Mouse (Mus musculus) forebrain, embryonic 14.5 days (tissue): Measurements from ENCODE around the gene Sgms1. TPM values are rescaled to one million over a fixed set of nuclear protein-coding genes. Genes with fewer than 3 reads are reported as not detected.
A peak's percentile ranks its signal among the peaks of the same experiment; 100 is the strongest.

ENCODE experiments used
- ATAC-seq: fragments of 200-750 bp; cut with Nextera tagmentation; 2 replicates; pipeline ENCODE4 v1.8.0; 2017; ENCODE audit warnings: mild to moderate bottlenecking, moderate library complexity
- DNase-seq: peaks from one replicate; pipeline ENCODE4 v3.0.0-alpha.2; 2015; ENCODE audit warnings: low spot score
- H3K27ac ChIP-seq: fragments of 300-500 bp; sonication (generic); 2 replicates; pipeline ENCODE4 v1.5.1; 2014; ENCODE audit warnings: low read depth, mild to moderate bottlenecking, control low read depth, low read length, moderate library complexity
- H3K27me3 ChIP-seq: fragments of 300-500 bp; sonication (generic); replicated peaks from 2 replicates; pipeline ENCODE4 v1.6.1; 2014; ENCODE audit warnings: low read length, control low read depth, mixed read lengths; ENCODE audit not compliant: control insufficient read depth, insufficient read depth
- H3K36me3 ChIP-seq: fragments of 300-500 bp; sonication (generic); 2 replicates; pipeline ENCODE4 v1.6.1; 2014; ENCODE audit warnings: low read length, control low read depth; ENCODE audit not compliant: control insufficient read depth, insufficient read depth
- H3K4me1 ChIP-seq: fragments of 300-500 bp; sonication (generic); 2 replicates; pipeline ENCODE4 v1.6.1; 2014; ENCODE audit warnings: antibody characterized with exemption, low read length, control low read depth; ENCODE audit not compliant: control insufficient read depth, insufficient read depth
- H3K4me2 ChIP-seq: fragments of 300-500 bp; sonication (generic); 2 replicates; pipeline ENCODE4 v1.6.1; 2014; ENCODE audit warnings: mild to moderate bottlenecking, control low read depth, low read length
- H3K4me3 ChIP-seq: fragments of 300-500 bp; sonication (generic); 2 replicates; pipeline ENCODE4 v1.5.1; 2014; ENCODE audit warnings: low read depth, low read length, control low read depth
- H3K9ac ChIP-seq: fragments of 300-500 bp; sonication (generic); 2 replicates; pipeline ENCODE4 v1.6.1; 2014; ENCODE audit warnings: mild to moderate bottlenecking, low read length, control low read depth, moderate library complexity
- H3K9me3 ChIP-seq: fragments of 300-500 bp; sonication (generic); replicated peaks from 2 replicates; pipeline ENCODE4 v1.6.1; 2016; ENCODE audit warnings: low read length, control low read depth, mixed read lengths; ENCODE audit not compliant: control insufficient read depth
- WGBS: fragments of 180-500 bp; shearing (Covaris S2); extraction: QIAGEN DNeasy Blood & Tissue Kit; methylation state at CpG from one replicate; pipeline ENCODE4 v1.1.7; 2014; 5-methylcytosine and 5-hydroxymethylcytosine counted together
- polyA plus RNA-seq: library from polyadenylated mRNA; unstranded; fragments of >200 nt; fragmentation: Nextera tagmentation; extraction: Ambion mirVana; gene quantifications from 2 replicates; pipeline ENCODE4 v1.2.1, GENCODE M21; 2014

The Sgms1 gene
- polyA plus RNA-seq, 1 experiment from 2014 or later: 5.9 TPM

- no peak for ATAC-seq
- Histone ChIP-seq H3K9ac (no peak overlapping the region), H3K9me3 (no peaks in the 10 kb centered on the region), H3K4me1 (no peaks in the 10 kb centered on the region), H3K4me3 (no peak overlapping the region), H3K4me2 (no peak overlapping the region), H3K36me3 (no peaks in the 10 kb centered on the region), H3K27ac (no peak overlapping the region), H3K27me3 (no peaks in the 10 kb centered on the region)
- DNase-seq: no peak
- 90% methylated on average over 4 of the region's 4 CpGs for WGBS
Measured at GRCm38 (mm10) chr19:32179514-32179913, 210.0 kb downstream of the Sgms1 start.

- ATAC-seq (no peak), DNase-seq (no peak)
- Histone ChIP-seq H3K4me1 (no peaks in the 10 kb centered on the region), H3K27ac (no peak overlapping the region), H3K36me3 (no peaks in the 10 kb centered on the region), H3K4me3 (no peak overlapping the region), H3K4me2 (no peak overlapping the region), H3K9ac (no peak overlapping the region), H3K27me3 (no peaks in the 10 kb centered on the region), H3K9me3 (no peaks in the 10 kb centered on the region)
- WGBS: 97% methylated on average over 2 of the region's 2 CpGs
Measured at GRCm38 (mm10) chr19:32178161-32178560, 211.4 kb downstream of the Sgms1 start.

- H3K4me1 ChIP-seq: no peaks in the 10 kb centered on the region
- H3K9ac ChIP-seq: no peak overlapping the region
- no peak for DNase-seq
- no peak overlapping the region for H3K27ac ChIP-seq
- no peaks in the 10 kb centered on the region for H3K36me3 ChIP-seq
- ATAC-seq: 0 out of 2 replicates have a peak, but pooled peaks have one; percentile 40
- H3K27me3 ChIP-seq: no peaks in the 10 kb centered on the region
- H3K4me3 ChIP-seq: no peak overlapping the region
- 86% methylated on average over 9 of the region's 9 CpGs for WGBS
- no peak overlapping the region for H3K4me2 ChIP-seq
- no peaks in the 10 kb centered on the region for H3K9me3 ChIP-seq
Measured at GRCm38 (mm10) chr19:32176458-32176857, 213.1 kb downstream of the Sgms1 start.

- no peaks in the 10 kb centered on the region for H3K9me3 ChIP-seq
- H3K36me3 ChIP-seq: no peaks in the 10 kb centered on the region
- no peaks in the 10 kb centered on the region for H3K4me1 ChIP-seq
- no peaks in the 10 kb centered on the region for H3K27me3 ChIP-seq
- no peak overlapping the region for H3K27ac ChIP-seq
- no peak overlapping the region for H3K4me3 ChIP-seq
- 93% methylated on average over 4 of the region's 4 CpGs for WGBS
- no peak for ATAC-seq
- no peak overlapping the region for H3K9ac ChIP-seq
- no peak for DNase-seq
- no peak overlapping the region for H3K4me2 ChIP-seq
Measured at GRCm38 (mm10) chr19:32175991-32176390, 213.5 kb downstream of the Sgms1 start.

- no peaks in the 10 kb centered on the region for H3K27me3 ChIP-seq
- no peaks in the 10 kb centered on the region for H3K4me1 ChIP-seq
- ATAC-seq: no peak
- no peak overlapping the region for H3K4me3 ChIP-seq
- no peak overlapping the region for H3K27ac ChIP-seq
- no peaks in the 10 kb centered on the region for H3K9me3 ChIP-seq
- H3K4me2 ChIP-seq: no peak overlapping the region
- 95% methylated on average over 7 of the region's 7 CpGs for WGBS
- no peak overlapping the region for H3K9ac ChIP-seq
- H3K36me3 ChIP-seq: no peaks in the 10 kb centered on the region
- DNase-seq: no peak
Measured at GRCm38 (mm10) chr19:32175013-32175412, 214.5 kb downstream of the Sgms1 start.

- no peak for DNase-seq
- no peak for ATAC-seq
- H3K4me3 ChIP-seq: no peak overlapping the region
- no peaks in the 10 kb centered on the region for H3K27me3 ChIP-seq
- H3K9me3 ChIP-seq: no peaks in the 10 kb centered on the region
- H3K36me3 ChIP-seq: no peaks in the 10 kb centered on the region
- H3K4me2 ChIP-seq: no peak overlapping the region
- no peak overlapping the region for H3K9ac ChIP-seq
- H3K27ac ChIP-seq: no peak overlapping the region
- 88% methylated on average over 5 of the region's 5 CpGs for WGBS
- no peaks in the 10 kb centered on the region for H3K4me1 ChIP-seq
Measured at GRCm38 (mm10) chr19:32174561-32174960, 215.0 kb downstream of the Sgms1 start.

- WGBS: 66% methylated on average over 6 of the region's 6 CpGs
- H3K9ac ChIP-seq: no peak overlapping the region
- H3K27me3 ChIP-seq: no peaks in the 10 kb centered on the region
- no peaks in the 10 kb centered on the region for H3K4me1 ChIP-seq
- H3K4me2 ChIP-seq: no peak overlapping the region
- ATAC-seq: no peak
- H3K36me3 ChIP-seq: no peaks in the 10 kb centered on the region
- H3K4me3 ChIP-seq: no peak overlapping the region
- H3K27ac ChIP-seq: no peak overlapping the region
- DNase-seq: no peak
- no peaks in the 10 kb centered on the region for H3K9me3 ChIP-seq
Measured at GRCm38 (mm10) chr19:32173522-32174184, 215.9 kb downstream of the Sgms1 start.

GRCm38 (mm10) chr19:32172511-32172981, 217.0 kb downstream of the Sgms1 start:
- Histone ChIP-seq H3K4me3 (no peak overlapping the region), H3K36me3 (no peaks in the 10 kb centered on the region), H3K9me3 (no peaks in the 10 kb centered on the region), H3K4me1 (no peaks in the 10 kb centered on the region), H3K9ac (no peak overlapping the region), H3K4me2 (no peak overlapping the region), H3K27ac (no peak overlapping the region), H3K27me3 (no peaks in the 10 kb centered on the region)
- WGBS: 91% methylated on average over 5 of the region's 5 CpGs
- ATAC-seq (no peak), DNase-seq (no peak)

GRCm38 (mm10) chr19:32171981-32172380, 217.5 kb downstream of the Sgms1 start:
- DNase-seq: no peak

More at GRCm38 (mm10) chr19:32171981-32172380, 217.5 kb downstream of the Sgms1 start:
- WGBS: 91% methylated on average over 7 of the region's 7 CpGs
- H3K36me3 ChIP-seq: no peaks in the 10 kb centered on the region
- no peaks in the 10 kb centered on the region for H3K4me1 ChIP-seq
- no peaks in the 10 kb centered on the region for H3K27me3 ChIP-seq
- H3K27ac ChIP-seq: no peak overlapping the region
- H3K4me2 ChIP-seq: no peak overlapping the region
- H3K4me3 ChIP-seq: no peak overlapping the region
- no peaks in the 10 kb centered on the region for H3K9me3 ChIP-seq
- no peak overlapping the region for H3K9ac ChIP-seq
- ATAC-seq: no peak
